Mouse (Mus musculus): ENCODE results near the gene Cacna1c. TPM values are rescaled to one million over a fixed set of nuclear protein-coding genes. Genes with fewer than 3 reads are reported as not detected.

The Cacna1c gene
- total RNA-seq, 2 experiments from 2014 or later: 72.7 to 76.0 TPM

- no peak for DNase-seq (ENCODE audit: low spot score in 2 of 2)
These were observed 180.9 kb downstream of the Cacna1c start for GRCm38 (mm10) chr6:119015346-119015745.

- DNase-seq (ENCODE audit: low spot score in 2 of 2): no peak
These were observed 182.8 kb downstream of the Cacna1c start for GRCm38 (mm10) chr6:119013168-119014098.

- DNase-seq (ENCODE audit: low spot score in 2 of 2): no peak
These were observed 185.3 kb downstream of the Cacna1c start for GRCm38 (mm10) chr6:119010875-119011274.

- DNase-seq (ENCODE audit: low spot score in 2 of 2): no peak
These were observed 186.7 kb downstream of the Cacna1c start for GRCm38 (mm10) chr6:119009526-119009925.

GRCm38 (mm10) chr6:119008638-119009166 lies 187.5 kb downstream of the Cacna1c start:
- no peak for DNase-seq (ENCODE audit: low spot score in 2 of 2)

- DNase-seq (ENCODE audit: low spot score in 2 of 2): no peak
These were observed 191.6 kb downstream of the Cacna1c start for GRCm38 (mm10) chr6:119004596-119004995.

- DNase-seq (ENCODE audit: low spot score in 2 of 2): no peak
These were observed 194.8 kb downstream of the Cacna1c start for GRCm38 (mm10) chr6:119001442-119001841.

- no peak for DNase-seq (ENCODE audit: low spot score in 2 of 2)
These were observed 196.0 kb downstream of the Cacna1c start for GRCm38 (mm10) chr6:119000255-119000654.

GRCm38 (mm10) chr6:118999329-118999875 lies 196.8 kb downstream of the Cacna1c start:
- DNase-seq (ENCODE audit: low spot score in 2 of 2): no peak

GRCm38 (mm10) chr6:118997397-118997796 lies 198.8 kb downstream of the Cacna1c start:
- no peak for DNase-seq (ENCODE audit: low spot score in 2 of 2)

- no peak for DNase-seq (ENCODE audit: low spot score in 2 of 2)
These were observed 201.8 kb downstream of the Cacna1c start for GRCm38 (mm10) chr6:118994272-118995061.

GRCm38 (mm10) chr6:118992391-118992790 lies 203.8 kb downstream of the Cacna1c start:
- no peak for DNase-seq (ENCODE audit: low spot score in 2 of 2)

- DNase-seq (ENCODE audit: low spot score in 2 of 2): no peak
These were observed 206.0 kb downstream of the Cacna1c start for GRCm38 (mm10) chr6:118989999-118990776.

GRCm38 (mm10) chr6:118984181-118984901 lies 211.9 kb downstream of the Cacna1c start:
- no peak for DNase-seq (ENCODE audit: low spot score in 2 of 2)

- DNase-seq (ENCODE audit: low spot score in 2 of 2): no peak
These were observed 212.7 kb downstream of the Cacna1c start for GRCm38 (mm10) chr6:118983471-118984040.

- DNase-seq (ENCODE audit: low spot score in 2 of 2): no peak
These were observed 216.0 kb downstream of the Cacna1c start for GRCm38 (mm10) chr6:118980265-118980664.

GRCm38 (mm10) chr6:118977443-118978271 lies 218.6 kb downstream of the Cacna1c start:
- DNase-seq (ENCODE audit: low spot score in 2 of 2): peak; percentile 34 to 63

GRCm38 (mm10) chr6:118976617-118977016 lies 219.6 kb downstream of the Cacna1c start:
- no peak for DNase-seq (ENCODE audit: low spot score in 2 of 2)
